Mouse (Mus musculus) heart, postnatal 0 days (tissue): ENCODE measurements around the gene Olfr78. TPM values are rescaled to one million over a fixed set of nuclear protein-coding genes. Genes with fewer than 3 reads are reported as not detected.

Source experiments
- ATAC-seq: fragments of 200-750 bp; cut with Nextera tagmentation; 2 replicates; pipeline ENCODE4 v1.8.0; 2017; ENCODE audit warnings: low read depth, moderate number of reproducible peaks, moderate library complexity; ENCODE audit not compliant: insufficient read depth
- DNase-seq: peaks from one replicate; pipeline ENCODE4 v3.0.0-alpha.2; 2016; ENCODE audit warnings: low spot score
- H3K27ac ChIP-seq: fragments of 300-500 bp; sonication (generic); 2 replicates; pipeline ENCODE4 v1.5.1; 2014; ENCODE audit warnings: low read depth, mild to moderate bottlenecking
- H3K27me3 ChIP-seq: fragments of 300-500 bp; sonication (generic); 2 replicates; pipeline ENCODE4 v1.6.1; 2014; ENCODE audit warnings: low read length, mixed read lengths; ENCODE audit not compliant: control insufficient read depth, insufficient read depth
- H3K36me3 ChIP-seq: fragments of 300-500 bp; sonication (generic); replicated peaks from 2 replicates; pipeline ENCODE4 v1.6.1; 2014; ENCODE audit warnings: low read length, mixed read lengths; ENCODE audit not compliant: control insufficient read depth, insufficient read depth
- H3K4me1 ChIP-seq: fragments of 300-500 bp; sonication (generic); 2 replicates; pipeline ENCODE4 v1.6.1; 2014; ENCODE audit warnings: antibody characterized with exemption; ENCODE audit not compliant: control insufficient read depth, insufficient read depth
- H3K4me2 ChIP-seq: fragments of 300-500 bp; sonication (generic); 2 replicates; pipeline ENCODE4 v1.6.1; 2014; ENCODE audit warnings: low read depth, mild to moderate bottlenecking, low read length, moderate library complexity
- H3K4me3 ChIP-seq: fragments of 300-500 bp; sonication (generic); 2 replicates; pipeline ENCODE4 v1.5.1; 2014; ENCODE audit warnings: low read depth, low read length
- H3K9ac ChIP-seq: fragments of 300-500 bp; sonication (generic); replicated peaks from 2 replicates; pipeline ENCODE4 v1.6.1; 2014; ENCODE audit warnings: low read depth, low read length, mixed read lengths
- H3K9me3 ChIP-seq: fragments of 300-500 bp; sonication (generic); replicated peaks from 2 replicates; pipeline ENCODE4 v1.6.1; 2016; ENCODE audit warnings: low read length; ENCODE audit not compliant: control insufficient read depth
- CTCF ChIP-seq: IDR thresholded peaks from 2 replicates; pipeline ENCODE4 v1.5.1; 2016; ENCODE audit warnings: antibody characterized with exemption, control low read depth, low read depth
- EP300 ChIP-seq: IDR thresholded peaks from 2 replicates; pipeline ENCODE4 v1.6.1; 2016; ENCODE audit warnings: antibody characterized with exemption, low read depth
- WGBS: fragments of 180-500 bp; shearing (Covaris S2); extraction: QIAGEN DNeasy Blood & Tissue Kit; methylation state at CpG from one replicate; pipeline ENCODE4 v1.1.7; 2014; 5-methylcytosine and 5-hydroxymethylcytosine counted together
- polyA plus RNA-seq: library from polyadenylated mRNA; unstranded; fragments of >200 nt; fragmentation: Nextera tagmentation; extraction: Ambion mirVana; gene quantifications from 2 replicates; pipeline ENCODE4 v1.2.1, GENCODE M21; 2015
- total RNA-seq: library from RNA; depleted of rRNA; stranded (reverse); fragments of >200 nt; gene quantifications from 2 replicates; pipeline ENCODE4 v1.2.3, GENCODE M21; 2014; ENCODE audit warnings: low replicate concordance; rRNA removed

The Olfr78 gene
- 1.0 and 4.1 TPM in 2 replicates for total RNA-seq
- polyA plus RNA-seq, result 0.34 and 0.60 TPM in 2 replicates

DNA sequence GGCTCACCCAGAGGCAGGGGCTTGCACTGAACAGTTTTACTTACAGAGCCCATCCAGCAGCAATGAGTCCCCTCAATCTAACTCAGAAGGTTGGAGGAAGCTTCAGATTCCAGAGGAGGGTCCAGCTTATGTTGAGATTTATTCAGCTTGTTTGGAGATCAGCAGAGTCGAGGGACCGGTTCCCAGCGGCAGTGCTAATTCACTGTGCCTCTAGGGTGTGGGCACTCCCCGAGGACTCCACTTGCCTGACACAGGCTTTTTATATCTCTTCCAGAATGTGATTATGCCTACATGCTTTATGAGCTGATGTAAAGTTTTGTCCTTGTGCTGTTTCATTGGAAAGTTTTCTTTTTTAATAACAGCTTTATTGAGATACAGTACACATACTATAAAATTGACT is at the start of gene Olfr78, which contains the start of gene Olfr560:
Olfr78 (minus strand) TSS at position 206 of the 400 bp plus-strand sequence.
Olfr560 (minus strand) TSS at position 101 of the 400 bp plus-strand sequence.
- TF ChIP-seq CTCF, result no peak
- TF ChIP-seq EP300, result no peak
- no peak for ATAC-seq

DNA sequence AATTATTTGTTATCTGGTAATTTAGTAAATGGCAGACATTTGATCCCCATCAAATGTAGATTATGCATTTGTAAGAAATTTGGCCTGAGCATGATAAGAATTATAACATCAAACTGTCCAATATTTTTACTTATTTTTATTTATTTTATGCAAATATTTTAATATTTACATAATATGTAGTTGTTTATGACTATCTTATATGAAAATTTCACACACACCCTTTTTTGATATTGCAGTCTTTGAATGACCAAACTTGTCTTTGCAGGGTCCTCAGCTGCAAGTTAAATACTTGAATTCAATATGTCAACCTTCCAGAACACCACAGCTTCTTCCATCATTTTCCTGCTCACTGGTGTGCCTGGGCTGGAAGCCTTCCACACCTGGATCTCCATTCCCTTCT is 43.9 kb upstream of the Olfr78 start, which contains the start of gene Olfr564:
Olfr564 (plus strand) TSS at position 301 of the 400 bp plus-strand sequence.
- no peaks in the 10 kb centered on the region for H3K27me3 ChIP-seq
- H3K4me1 ChIP-seq, result no peaks in the 10 kb centered on the region
- no peaks in the 10 kb centered on the region for H3K9me3 ChIP-seq
- TF ChIP-seq CTCF, result no peak
- TF ChIP-seq EP300, result no peak
- H3K27ac ChIP-seq, result no peak within 1 kb of the TSS
- H3K36me3 ChIP-seq, result no peaks in the 10 kb centered on the region
- H3K4me3 ChIP-seq, result no peak within 1 kb of the TSS
- H3K9ac ChIP-seq, result no peak within 1 kb of the TSS
- DNase-seq (no peak), ATAC-seq (no peak)
- H3K4me2 ChIP-seq, result no peak within 1 kb of the TSS

More for the DNA sequence above, at the start of gene Olfr78, which contains the start of gene Olfr560:
- WGBS, result 68% methylated on average over 4 of the region's 4 CpGs
- DNase-seq, result no peak
- no peak within 1 kb of the TSS for H3K4me3 ChIP-seq
- H3K27ac ChIP-seq, result no peak within 1 kb of the TSS
- no peaks in the 10 kb centered on the region for H3K4me1 ChIP-seq
- no peaks in the 10 kb centered on the region for H3K9me3 ChIP-seq
- no peaks in the 10 kb centered on the region for H3K36me3 ChIP-seq
- no peak within 1 kb of the TSS for H3K9ac ChIP-seq
- no peak within 1 kb of the TSS for H3K4me2 ChIP-seq
- H3K27me3 ChIP-seq, result no peaks in the 10 kb centered on the region

GRCm38 (mm10) chr7:102770921-102771320 is 11.7 kb upstream of the Olfr78 start, which contains the start of gene Olfr561:
Olfr561 (plus strand) TSS chr7:102771221.
- H3K27me3 ChIP-seq, result no peaks in the 10 kb centered on the region
- no peak within 1 kb of the TSS for H3K4me2 ChIP-seq
- DNase-seq (no peak), ATAC-seq (no peak)
- no peak within 1 kb of the TSS for H3K9ac ChIP-seq
- TF ChIP-seq CTCF, result no peak
- TF ChIP-seq EP300, result no peak
- no peaks in the 10 kb centered on the region for H3K36me3 ChIP-seq
- H3K4me1 ChIP-seq, result no peaks in the 10 kb centered on the region
- H3K9me3 ChIP-seq, result no peaks in the 10 kb centered on the region
- 62% methylated on average over 2 of the region's 2 CpGs for WGBS
- H3K27ac ChIP-seq, result no peak within 1 kb of the TSS
- H3K4me3 ChIP-seq, result no peak within 1 kb of the TSS

- Histone ChIP-seq H3K4me2 (no peak overlapping the region), H3K4me1 (no peaks in the 10 kb centered on the region), H3K27ac (no peak overlapping the region), H3K4me3 (no peak overlapping the region), H3K9me3 (no peaks in the 10 kb centered on the region), H3K27me3 (no peaks in the 10 kb centered on the region), H3K9ac (no peak overlapping the region), H3K36me3 (no peaks in the 10 kb centered on the region)
- DNase-seq, result no peak
- TF ChIP-seq EP300, result no peak
- TF ChIP-seq CTCF, result peak; percentile 39
- WGBS, result 3% methylated on average over 1 of the region's 1 CpGs
- no peak for ATAC-seq
These were observed 7.2 kb downstream of the Olfr78 start for GRCm38 (mm10) chr7:102752086-102752485.

DNA sequence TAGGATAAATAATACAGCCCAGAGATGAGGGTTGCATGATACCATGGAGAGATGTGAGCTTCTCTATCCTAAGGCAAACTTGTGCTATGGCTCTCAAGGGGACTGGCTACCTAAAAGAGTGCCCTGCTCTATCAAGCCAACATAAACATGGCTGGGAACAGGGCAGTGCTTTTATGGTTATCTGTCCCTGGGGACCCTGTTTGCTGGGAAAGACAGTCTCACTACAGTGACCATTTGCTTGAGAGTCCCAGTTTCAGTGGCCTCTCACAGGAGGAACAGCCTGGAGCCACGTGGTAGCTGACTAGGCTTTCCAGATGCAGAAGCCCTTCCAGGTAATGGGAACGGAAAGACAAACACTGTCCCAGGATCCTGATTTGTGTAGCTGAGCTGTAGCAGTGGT is 21.6 kb downstream of the Olfr78 start:
- Histone ChIP-seq H3K9me3 (no peaks in the 10 kb centered on the region), H3K4me2 (no peak overlapping the region), H3K36me3 (no peaks in the 10 kb centered on the region), H3K4me3 (no peak overlapping the region), H3K27ac (no peak overlapping the region), H3K4me1 (no peaks in the 10 kb centered on the region), H3K9ac (no peak overlapping the region), H3K27me3 (no peaks in the 10 kb centered on the region)
- TF ChIP-seq CTCF, result peak; percentile 2; the same call in 1 of the 2 replicates
- no peak for TF ChIP-seq EP300
- DNase-seq (no peak), ATAC-seq (no peak)
- WGBS, result 61% methylated on average over 2 of the region's 2 CpGs

GRCm38 (mm10) chr7:102733793-102734192 is 25.5 kb downstream of the Olfr78 start:
- Histone ChIP-seq H3K4me2 (no peak overlapping the region), H3K4me1 (no peaks in the 10 kb centered on the region), H3K27ac (no peak overlapping the region), H3K36me3 (no peaks in the 10 kb centered on the region), H3K9me3 (no peaks in the 10 kb centered on the region), H3K27me3 (no peaks in the 10 kb centered on the region), H3K4me3 (no peak overlapping the region), H3K9ac (no peak overlapping the region)
- DNase-seq (no peak), ATAC-seq (no peak)
- TF ChIP-seq EP300, result no peak
- WGBS, result 33% methylated on average over 1 of the region's 1 CpGs
